Mouse (Mus musculus): ENCODE data around the gene Gm5141. TPM values are rescaled to one million over a fixed set of nuclear protein-coding genes. Genes with fewer than 3 reads are reported as not detected.
A peak's percentile ranks its signal among the peaks of the same experiment; 100 is the strongest.
"Not testable (repeated sequence)": the region's sequence is repeated elsewhere in the genome, so short reads cannot be mapped to it uniquely, and the experiment has no call there.

The Gm5141 gene
- polyA plus RNA-seq (2015; fragmentation: Nextera tagmentation; extraction: Ambion mirVana) = 12.8 and 13.0 TPM in 2 replicates

- H3K4me1 ChIP-seq, H3K36me3 ChIP-seq, H3K9me3 ChIP-seq, H3K27me3 ChIP-seq: not testable (repeated sequence)
- Histone ChIP-seq H3K27ac (replicated peaks) (0 out of 2 replicates have a peak within 1 kb of the TSS, but pooled peaks have one; percentile 5), H3K4me2 (replicated peaks) (peak within 1 kb of the TSS; percentile 64), H3K4me3 (peak within 1 kb of the TSS; percentile 50), H3K9ac (replicated peaks) (peak within 1 kb of the TSS; percentile 57)
- WGBS = 5% methylated on average over 23 of the region's 23 CpGs
- ATAC-seq (replicated peaks) = peak; percentile 100
These were observed at the start of gene Gm5141 for GRCm38 (mm10) chr13:62785199-62786134. Gene Gm5141, minus strand, starts transcription at chr13:62785808.

GRCm38 (mm10) chr13:62833341-62833740 lies 47.7 kb upstream of the Gm5141 start:
- H3K9ac ChIP-seq (replicated peaks) = no peak overlapping the region
- no peak for ATAC-seq (replicated peaks)

GRCm38 (mm10) chr13:62832239-62832638 lies 46.6 kb upstream of the Gm5141 start:
- Histone ChIP-seq H3K4me2 (replicated peaks) (no peak overlapping the region), H3K4me3 (no peak overlapping the region), H3K9me3 (no peaks in the 10 kb centered on the region), H3K27ac (replicated peaks) (no peak overlapping the region), H3K4me1 (no peaks in the 10 kb centered on the region), H3K9ac (replicated peaks) (no peak overlapping the region), H3K36me3 (no peaks in the 10 kb centered on the region), H3K27me3 (no peaks in the 10 kb centered on the region)
- WGBS = 84% methylated on average over 2 of the region's 2 CpGs
- no peak for ATAC-seq (replicated peaks)

More at GRCm38 (mm10) chr13:62833341-62833740, 47.7 kb upstream of the Gm5141 start:
- no peaks in the 10 kb centered on the region for H3K9me3 ChIP-seq
- WGBS = 44% methylated on average over 4 of the region's 4 CpGs
- H3K4me1 ChIP-seq = no peaks in the 10 kb centered on the region
- H3K27ac ChIP-seq (replicated peaks) = no peak overlapping the region
- H3K4me3 ChIP-seq = no peak overlapping the region
- no peaks in the 10 kb centered on the region for H3K27me3 ChIP-seq
- no peaks in the 10 kb centered on the region for H3K36me3 ChIP-seq
- H3K4me2 ChIP-seq (replicated peaks) = no peak overlapping the region

- not testable (repeated sequence) for H3K36me3 ChIP-seq; H3K9me3 ChIP-seq; H3K27ac ChIP-seq (replicated peaks); H3K4me1 ChIP-seq; H3K4me2 ChIP-seq (replicated peaks); H3K4me3 ChIP-seq; H3K27me3 ChIP-seq; H3K9ac ChIP-seq (replicated peaks); ATAC-seq (replicated peaks)
- WGBS = 75% methylated on average over 3 of the region's 3 CpGs
These were observed 30.1 kb upstream of the Gm5141 start for GRCm38 (mm10) chr13:62815705-62816104.

- H3K4me3 ChIP-seq = peak overlapping the region; percentile 29
- H3K27ac ChIP-seq (replicated peaks) = no peak overlapping the region
- no peaks in the 10 kb centered on the region for H3K4me1 ChIP-seq
- ATAC-seq (replicated peaks) = no peak
- H3K27me3 ChIP-seq = no peaks in the 10 kb centered on the region
- peak overlapping the region; percentile 56 for H3K4me2 ChIP-seq (replicated peaks)
- 7% methylated on average over 21 of the region's 32 CpGs for WGBS
- H3K9ac ChIP-seq (replicated peaks) = no peak overlapping the region
- H3K36me3 ChIP-seq = no peaks in the 10 kb centered on the region
- H3K9me3 ChIP-seq = no peaks in the 10 kb centered on the region
These were observed 27.1 kb upstream of the Gm5141 start for GRCm38 (mm10) chr13:62812713-62813112.

GRCm38 (mm10) chr13:62807981-62808380 lies 22.4 kb upstream of the Gm5141 start:
- H3K27ac ChIP-seq (replicated peaks); H3K27me3 ChIP-seq; ATAC-seq (replicated peaks); H3K9ac ChIP-seq (replicated peaks); H3K36me3 ChIP-seq; H3K4me1 ChIP-seq; H3K4me2 ChIP-seq (replicated peaks); H3K9me3 ChIP-seq; H3K4me3 ChIP-seq: not testable (repeated sequence)
- 93% methylated on average over 6 of the region's 6 CpGs for WGBS

- H3K4me1 ChIP-seq, H3K36me3 ChIP-seq, H3K27me3 ChIP-seq, H3K9me3 ChIP-seq: not testable (repeated sequence)
- Histone ChIP-seq H3K27ac (replicated peaks) (0 out of 2 replicates have a peak overlapping the region, but pooled peaks have one; percentile 5), H3K9ac (replicated peaks) (peak overlapping the region; percentile 40; the same call in 1 of the 2 replicates), H3K4me2 (replicated peaks) (peak overlapping the region; percentile 46), H3K4me3 (peak overlapping the region; percentile 50)
- WGBS = 34% methylated on average over 2 of the region's 2 CpGs
- peak; percentile 30; the same call in 1 of the 2 replicates for ATAC-seq (replicated peaks)
These were observed 506 bp upstream of the Gm5141 start for GRCm38 (mm10) chr13:62786135-62786493.

GRCm38 (mm10) chr13:62763806-62764205 lies 21.8 kb downstream of the Gm5141 start:
- not testable (repeated sequence) for H3K4me1 ChIP-seq; ATAC-seq (replicated peaks); H3K27me3 ChIP-seq; H3K4me2 ChIP-seq (replicated peaks); H3K9me3 ChIP-seq; H3K4me3 ChIP-seq; H3K36me3 ChIP-seq; H3K27ac ChIP-seq (replicated peaks); H3K9ac ChIP-seq (replicated peaks)
- 68% methylated on average over 2 of the region's 2 CpGs for WGBS

- H3K4me1 ChIP-seq, H3K27me3 ChIP-seq, H3K9me3 ChIP-seq, H3K36me3 ChIP-seq: not testable (repeated sequence)
- 8% methylated on average over 20 of the region's 20 CpGs for WGBS
- Histone ChIP-seq H3K4me2 (replicated peaks) (peak within 1 kb of the TSS; percentile 51), H3K27ac (replicated peaks) (0 out of 2 replicates have a peak within 1 kb of the TSS, but pooled peaks have one; percentile 56), H3K4me3 (peak within 1 kb of the TSS; percentile 52), H3K9ac (replicated peaks) (peak within 1 kb of the TSS; percentile 62)
- ATAC-seq (replicated peaks) = peak; percentile 97
These were observed 24.9 kb downstream of the Gm5141 start, which contains the start of gene Platr25 for GRCm38 (mm10) chr13:62760432-62761415. Gene Platr25, minus strand, starts transcription at chr13:62760709.

- Histone ChIP-seq H3K4me3 (no peak overlapping the region), H3K4me2 (replicated peaks) (no peak overlapping the region), H3K27ac (replicated peaks) (no peak overlapping the region), H3K36me3 (no peaks in the 10 kb centered on the region), H3K4me1 (no peaks in the 10 kb centered on the region), H3K27me3 (no peaks in the 10 kb centered on the region), H3K9ac (replicated peaks) (no peak overlapping the region), H3K9me3 (no peaks in the 10 kb centered on the region)
- over 99% methylated on average over 2 of the region's 2 CpGs for WGBS
- no peak for ATAC-seq (replicated peaks)
These were observed 52.3 kb downstream of the Gm5141 start for GRCm38 (mm10) chr13:62733322-62733721.
